Mouse (Mus musculus) left cerebral cortex, adult 11 months (tissue): ENCODE measurements around the gene 1110008P14Rik.

Source experiments
- DNase-seq: peaks from one replicate; pipeline ENCODE4 v3.0.0; 2022; ENCODE audit warnings: low spot score

Gene 1110008P14Rik

DNA sequence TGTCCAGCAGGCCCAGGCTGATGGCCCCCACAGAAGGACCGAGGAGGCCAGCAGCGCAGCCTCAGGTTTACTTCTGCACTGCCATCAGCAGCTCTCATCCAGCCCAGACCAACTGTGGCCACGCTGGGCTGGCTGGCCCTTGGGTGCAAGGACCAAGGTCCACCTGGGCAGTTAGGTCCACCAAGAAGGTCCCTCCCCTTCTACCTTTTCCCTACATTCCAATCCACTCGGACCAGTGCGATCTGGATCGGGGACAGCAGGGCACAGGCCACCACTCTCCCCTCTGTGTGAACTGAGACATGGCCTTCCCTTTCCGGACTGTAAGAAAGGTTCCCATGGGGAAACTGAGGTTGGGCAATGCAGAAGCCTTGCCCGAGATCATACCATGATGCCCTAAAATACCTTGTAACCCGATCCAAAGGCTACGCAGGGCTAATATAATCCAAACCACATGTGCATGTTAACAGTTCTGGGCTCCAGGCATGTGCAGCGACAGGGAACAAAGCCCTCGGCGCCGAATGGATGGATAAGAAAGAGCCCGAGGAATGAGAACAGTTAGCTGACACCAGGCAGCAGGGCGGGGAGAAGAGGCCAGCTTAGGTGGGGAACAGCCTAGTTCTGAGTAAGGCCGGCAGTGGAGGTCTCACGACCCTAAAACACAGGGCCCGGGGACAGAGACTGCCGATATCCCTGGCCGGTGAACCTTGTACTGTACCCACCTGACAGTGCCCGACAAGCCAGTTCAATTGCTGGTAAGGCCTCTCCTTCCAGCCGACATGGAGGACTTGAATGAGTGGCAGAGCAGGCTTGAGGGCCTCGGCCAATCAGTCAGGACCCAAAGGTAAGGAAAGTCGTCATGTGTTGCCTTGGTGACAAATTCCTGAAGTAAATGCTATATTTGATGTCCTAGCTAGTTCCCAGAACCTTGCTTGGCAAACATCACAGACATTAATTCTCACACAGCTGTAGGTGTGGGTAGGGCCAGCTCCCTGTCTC lies 27.0 kb upstream of the 1110008P14Rik start:
- no peak for DNase-seq

DNA sequence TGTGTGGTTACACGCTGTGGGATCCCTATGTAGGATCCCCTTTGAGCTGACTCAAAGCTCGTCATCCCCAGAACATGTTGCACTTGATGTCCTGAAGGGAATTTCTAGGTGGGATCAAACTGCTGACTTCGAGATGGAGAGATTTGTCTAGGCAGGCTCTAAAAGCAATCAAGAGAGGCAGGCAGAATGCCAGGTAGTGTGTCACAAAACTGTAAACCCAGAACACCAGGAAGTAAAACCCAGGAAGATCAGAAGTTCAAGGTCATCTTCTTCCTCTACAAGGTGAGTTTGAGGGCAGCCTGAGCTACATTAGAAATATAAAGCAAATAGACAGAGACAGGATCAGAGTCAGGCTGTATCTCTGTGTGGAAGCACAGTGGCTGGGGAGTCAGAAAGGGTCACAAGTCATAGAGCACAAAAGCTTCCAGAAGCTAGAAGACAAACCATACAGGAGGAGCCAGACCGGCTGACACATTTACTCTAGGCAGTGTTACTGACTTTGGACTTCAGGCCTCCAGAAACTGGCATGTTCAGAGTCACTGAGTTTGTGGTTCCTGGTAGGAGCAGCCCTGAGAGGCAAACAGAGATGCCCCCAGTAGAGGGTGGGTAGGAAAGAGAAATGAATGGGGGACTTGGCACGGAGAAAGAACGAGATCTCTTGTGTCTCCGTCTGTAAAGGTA lies 25.5 kb upstream of the 1110008P14Rik start:
- DNase-seq: no peak

DNA sequence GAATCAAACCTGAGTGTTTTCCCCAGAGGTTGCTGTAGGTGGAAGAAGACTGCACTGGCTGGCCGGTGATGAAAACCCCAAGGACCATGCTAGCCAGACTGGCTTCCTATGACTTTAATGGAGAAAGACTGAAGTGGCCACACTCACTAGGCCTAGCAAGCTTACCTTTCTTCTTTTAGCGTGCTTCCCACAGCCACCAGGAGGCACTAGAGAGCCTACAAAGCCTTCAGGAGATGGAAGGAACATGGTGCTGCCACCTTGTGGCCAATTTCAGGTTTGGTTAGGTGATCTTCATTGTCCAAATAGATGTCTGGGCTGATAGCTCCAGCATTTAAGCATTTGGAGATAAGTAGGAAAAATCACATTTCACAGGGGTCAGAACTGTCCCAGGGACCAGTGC lies 22.9 kb upstream of the 1110008P14Rik start:
- peak; percentile 87 for DNase-seq

DNA sequence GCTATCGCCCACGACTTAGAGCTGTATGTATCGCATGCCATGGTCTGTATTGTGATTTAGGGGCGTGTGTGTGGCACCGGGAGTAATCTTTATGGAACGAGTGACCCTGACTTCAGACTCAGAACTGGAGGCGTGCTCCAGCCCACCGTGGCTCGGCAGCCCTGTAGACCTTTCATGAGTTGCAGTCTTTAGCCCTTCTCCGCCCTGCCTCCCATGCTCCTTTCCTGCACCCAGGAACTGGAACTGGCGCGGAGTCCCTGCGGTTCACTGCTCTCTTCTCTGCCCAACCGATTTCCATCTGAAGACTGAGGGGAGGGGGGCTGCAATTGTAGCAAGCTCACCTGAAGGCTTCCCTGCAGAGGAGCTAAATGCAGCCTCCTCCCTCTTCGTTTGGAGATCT lies 15.0 kb upstream of the 1110008P14Rik start:
- no peak for DNase-seq

DNA sequence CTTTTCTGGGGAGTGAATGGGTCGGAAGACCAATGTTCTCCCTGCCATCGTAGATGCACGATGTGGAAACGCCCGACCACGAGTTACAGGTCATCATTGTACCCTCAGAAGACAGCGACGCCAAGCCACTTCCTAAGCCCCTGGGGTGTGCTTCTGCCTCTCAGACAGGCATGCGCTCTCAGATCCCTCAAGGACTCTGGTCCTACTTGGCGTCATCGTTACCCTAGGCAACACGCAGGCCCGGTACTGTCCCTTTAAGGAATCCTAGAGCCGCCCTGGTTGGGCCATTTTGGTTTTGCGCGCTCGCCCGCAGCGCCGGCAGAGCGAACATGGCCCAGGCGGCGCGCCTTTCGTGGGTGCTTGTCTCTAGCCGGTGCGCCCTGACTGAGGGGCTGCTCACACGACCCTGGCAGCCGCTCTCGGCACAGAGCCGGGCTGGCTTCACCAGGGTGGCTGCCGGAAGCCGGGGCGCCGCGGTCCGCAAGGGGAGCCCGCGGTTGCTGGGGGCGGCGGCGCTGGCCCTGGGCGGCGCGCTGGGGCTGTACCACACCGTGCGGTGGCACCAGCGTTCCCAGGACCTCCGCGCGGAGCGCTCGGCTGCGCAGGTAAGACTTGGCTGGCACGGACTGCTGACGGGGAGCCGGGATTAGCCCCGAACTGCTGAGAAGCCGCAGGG lies 14.3 kb upstream of the 1110008P14Rik start:
- peak; percentile 91 for DNase-seq

DNA sequence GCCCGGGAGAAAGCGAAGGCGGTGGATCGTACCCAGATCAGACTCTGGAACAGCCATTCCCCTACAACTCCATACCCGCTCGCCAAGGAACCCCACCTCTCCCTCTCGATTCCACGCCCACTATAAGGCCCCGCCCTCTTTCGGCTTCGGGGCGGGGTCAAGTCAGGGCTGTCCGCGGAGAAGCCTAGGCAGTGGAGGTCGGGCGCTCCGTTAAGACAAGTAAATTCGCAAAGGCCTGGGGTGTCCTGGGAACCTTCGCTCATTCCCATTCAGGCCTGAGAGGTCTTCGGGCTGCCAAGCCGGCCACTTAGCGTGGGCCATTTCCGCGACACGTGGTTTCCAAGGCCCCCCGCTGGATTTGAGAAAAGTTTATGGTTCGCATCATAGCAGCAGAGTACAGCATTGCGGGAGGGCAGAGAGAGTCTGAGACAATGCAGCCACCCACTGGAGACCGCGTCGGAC lies 13.8 kb upstream of the 1110008P14Rik start, which contains the start of gene Ptges2:
Gene Ptges2 (plus strand): TSS at position 413 of the 462 bp plus-strand sequence.
- peak; percentile 87 for DNase-seq

DNA sequence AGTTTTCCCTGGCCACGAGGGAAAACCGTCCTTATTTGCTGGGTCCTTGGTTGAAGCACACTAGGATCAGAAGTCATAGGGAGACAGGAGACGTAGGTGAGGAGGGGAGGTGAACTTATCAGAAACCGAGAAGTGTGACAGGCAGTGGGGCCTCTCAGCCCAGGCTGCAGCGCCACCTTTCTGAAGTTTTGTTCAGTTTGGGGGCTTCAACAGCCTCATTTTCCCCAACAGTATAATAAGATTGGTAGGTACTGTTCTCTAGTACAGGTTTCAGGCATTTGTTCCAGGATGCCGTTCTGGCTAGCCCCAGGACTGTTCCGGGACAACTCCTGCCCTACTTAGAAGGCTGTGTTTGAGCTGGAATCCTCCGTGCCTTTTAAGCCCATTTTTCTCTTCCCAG lies 13.2 kb upstream of the 1110008P14Rik start:
- DNase-seq: no peak

DNA sequence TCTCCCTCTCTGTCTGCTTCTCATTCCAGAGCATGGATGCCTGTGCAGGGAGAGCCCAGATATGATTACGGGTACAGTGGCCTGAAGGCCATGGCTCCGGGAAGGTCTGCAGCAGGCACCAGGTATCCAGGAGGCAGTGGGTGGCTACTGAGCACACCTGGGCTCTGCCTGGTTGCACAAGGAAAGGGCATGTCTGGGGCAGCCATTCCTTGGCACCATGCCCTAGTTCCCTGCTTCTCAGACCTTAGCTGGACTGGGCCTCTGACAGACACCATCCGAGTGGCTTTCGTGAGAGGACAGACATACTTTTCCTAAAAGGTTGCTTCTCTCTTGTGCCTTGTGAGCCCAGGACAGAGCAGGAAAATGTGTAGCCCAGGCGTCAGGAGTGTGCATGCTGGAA lies 10.3 kb upstream of the 1110008P14Rik start:
- no peak for DNase-seq

DNA sequence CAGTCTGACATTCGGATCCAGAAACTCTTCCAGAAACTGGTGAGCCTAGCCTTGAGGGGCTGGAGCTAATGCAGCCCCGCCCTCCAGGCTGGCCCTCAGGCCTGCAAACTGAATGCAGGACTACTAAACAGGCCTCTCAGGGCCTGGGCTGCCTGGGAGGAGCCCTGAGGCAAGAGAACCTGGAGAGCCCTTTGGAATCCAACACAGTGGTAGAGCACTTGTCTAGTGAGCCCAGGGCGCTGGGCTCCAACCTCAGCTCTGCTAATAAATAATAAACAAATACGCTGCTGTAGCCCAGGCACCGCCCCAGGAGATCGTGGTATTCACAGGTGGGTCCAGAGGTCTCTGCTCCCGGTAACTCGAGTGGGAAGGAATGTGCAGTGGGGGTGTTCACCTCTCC lies 9.1 kb upstream of the 1110008P14Rik start:
- DNase-seq: no peak

DNA sequence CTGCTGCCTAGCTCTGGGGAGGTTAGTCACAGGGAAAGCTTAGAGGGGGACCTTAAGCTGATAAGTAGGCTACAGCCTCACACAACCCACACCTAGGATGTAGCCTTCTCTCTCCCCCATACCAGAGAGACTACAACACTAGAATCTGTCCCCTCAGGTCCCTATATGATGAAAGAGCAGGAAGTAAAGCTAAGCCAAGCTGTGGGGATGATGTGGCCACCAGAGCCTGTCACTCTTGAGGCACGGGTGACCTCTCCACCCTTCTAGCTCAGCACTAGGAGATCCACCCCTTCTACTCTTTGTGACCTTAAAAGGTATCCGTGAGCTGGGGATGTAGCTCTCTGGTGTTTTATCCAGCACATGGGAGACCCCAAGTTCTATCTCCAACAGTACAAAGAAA lies 7.4 kb upstream of the 1110008P14Rik start:
- DNase-seq: no peak

DNA sequence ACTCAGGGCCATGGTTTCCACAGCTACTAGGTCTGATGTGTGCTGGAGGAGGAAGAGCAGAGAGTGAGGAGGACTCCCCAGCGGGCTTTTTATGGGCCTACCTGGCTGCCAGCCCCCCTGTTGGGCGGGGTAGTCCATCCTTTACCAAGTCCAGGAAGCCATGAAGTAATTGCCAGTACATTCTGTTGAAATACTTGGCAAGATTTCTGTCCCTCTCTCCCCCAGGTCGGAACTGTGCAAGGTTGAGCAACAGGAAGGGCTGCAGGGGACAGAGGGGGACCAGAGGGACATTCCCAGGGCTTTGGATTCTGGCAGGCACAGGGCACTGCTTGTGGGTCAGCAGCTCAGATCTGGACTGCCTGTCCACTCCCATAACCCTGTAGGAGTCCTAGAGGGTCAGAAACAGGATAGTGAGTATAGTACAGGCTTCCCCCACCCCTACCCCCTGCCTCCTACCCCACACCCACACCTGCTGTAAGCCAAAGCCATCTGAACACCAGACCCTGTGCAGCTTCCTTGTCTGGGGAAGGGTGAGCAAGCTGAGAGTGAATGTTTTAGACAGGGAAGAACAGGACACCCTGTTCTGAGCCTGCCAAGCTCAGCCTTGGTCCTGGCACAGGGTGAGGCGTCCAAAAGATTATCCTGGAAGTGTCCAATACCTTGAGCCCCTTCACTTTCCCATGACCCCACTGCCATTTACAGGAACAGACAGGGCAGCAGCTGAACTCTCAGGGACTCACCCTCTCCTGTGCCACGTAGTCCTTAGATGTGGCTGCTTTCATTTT lies 6.2 kb upstream of the 1110008P14Rik start, which contains the start of gene Lcn2:
Gene Lcn2 (minus strand): TSS at position 547 of the 785 bp plus-strand sequence.
- no peak for DNase-seq

DNA sequence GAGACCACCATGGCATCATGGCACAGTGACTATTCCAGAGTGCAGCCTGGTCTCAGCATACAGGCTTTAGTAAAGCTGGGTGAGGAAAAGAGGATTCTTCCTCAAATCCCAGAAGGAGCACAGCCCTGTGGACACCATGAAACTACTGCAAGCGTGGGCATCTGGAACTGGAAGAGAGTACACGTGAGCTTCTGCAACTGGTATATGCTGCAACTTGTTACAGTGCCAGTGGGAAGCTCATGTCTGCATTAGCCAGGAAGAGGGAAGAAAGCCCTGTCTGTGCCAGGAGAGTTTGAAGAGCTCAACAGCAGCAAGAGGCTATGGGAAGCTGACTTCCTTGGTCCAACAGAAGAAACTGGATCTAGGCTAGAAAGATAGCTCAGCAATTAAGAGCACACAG lies 951 bp upstream of the 1110008P14Rik start:
- no peak for DNase-seq

DNA sequence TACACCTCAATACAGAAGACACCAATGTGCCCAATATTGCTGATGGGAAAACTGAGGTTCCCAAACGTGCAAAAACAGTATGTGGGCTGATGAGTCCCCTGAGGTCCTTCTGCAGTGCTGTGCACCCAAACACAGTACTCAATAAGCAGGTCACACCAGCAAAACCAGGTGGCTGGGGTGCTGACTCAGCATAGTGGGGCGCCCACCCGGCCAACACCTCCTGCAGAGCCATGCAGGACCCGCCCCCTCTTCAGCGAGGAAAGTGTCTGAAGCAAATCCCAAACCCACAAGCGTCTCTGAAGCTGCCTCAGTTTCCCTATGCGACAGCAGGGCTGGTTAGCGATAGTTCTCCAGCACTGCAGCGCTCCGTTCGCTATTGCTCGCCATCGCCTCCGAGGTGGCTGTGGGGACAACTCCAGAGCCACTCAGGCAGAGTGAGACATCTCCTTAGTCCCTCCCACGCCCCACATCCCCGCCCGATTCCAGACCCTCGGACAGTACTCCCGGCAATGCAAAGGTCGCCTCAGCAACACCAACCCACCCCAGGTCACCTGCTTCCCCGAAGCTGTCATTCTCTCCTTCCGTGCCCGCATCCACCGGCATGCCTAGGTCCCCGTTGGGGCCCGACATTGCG lies 480 bp downstream of the 1110008P14Rik start:
- no peak for DNase-seq

DNA sequence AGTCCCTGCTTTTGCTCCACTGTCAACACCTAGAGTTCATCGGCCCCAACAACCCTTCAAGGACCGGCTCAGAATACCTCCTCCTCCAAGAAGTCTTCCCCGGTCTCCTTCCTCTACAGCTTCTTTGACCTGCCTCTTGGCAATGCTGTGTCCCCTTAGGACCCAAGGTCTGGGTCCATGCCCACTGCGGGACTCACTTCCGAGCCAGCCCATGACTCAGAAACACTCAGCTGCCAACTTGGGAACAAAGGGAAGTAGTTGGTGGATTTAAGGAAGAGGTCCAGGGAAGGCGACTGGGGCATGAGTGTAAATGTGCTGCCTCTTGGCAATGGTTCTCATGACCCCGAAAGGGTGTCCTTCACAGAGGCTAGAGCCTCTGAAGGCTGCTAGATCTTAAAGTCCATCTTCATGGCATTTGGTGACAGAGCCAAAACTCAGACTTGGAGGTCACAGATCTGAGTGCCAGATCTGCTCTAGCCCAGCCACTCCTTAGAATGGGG lies 1.7 kb downstream of the 1110008P14Rik start:
- no peak for DNase-seq

DNA sequence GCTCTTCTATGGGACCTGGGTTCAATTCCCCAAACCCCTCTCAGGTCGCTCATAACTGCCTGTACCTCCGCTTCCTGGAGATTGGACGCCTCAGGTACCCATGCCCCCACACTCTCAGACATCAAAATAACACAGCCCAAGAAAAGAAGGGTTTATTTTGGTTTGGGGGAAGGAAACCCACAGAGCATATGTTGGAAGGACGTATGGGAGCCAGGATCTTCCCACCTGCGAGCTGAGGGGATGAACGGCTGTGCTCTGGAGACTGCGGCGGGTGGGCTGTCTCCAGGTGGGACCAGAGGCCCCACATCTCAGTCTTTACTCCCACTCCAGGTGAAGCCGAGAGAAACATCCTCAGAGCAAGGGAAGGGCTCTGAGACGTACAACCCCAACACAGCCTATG lies 4.8 kb downstream of the 1110008P14Rik start:
- no peak for DNase-seq

DNA sequence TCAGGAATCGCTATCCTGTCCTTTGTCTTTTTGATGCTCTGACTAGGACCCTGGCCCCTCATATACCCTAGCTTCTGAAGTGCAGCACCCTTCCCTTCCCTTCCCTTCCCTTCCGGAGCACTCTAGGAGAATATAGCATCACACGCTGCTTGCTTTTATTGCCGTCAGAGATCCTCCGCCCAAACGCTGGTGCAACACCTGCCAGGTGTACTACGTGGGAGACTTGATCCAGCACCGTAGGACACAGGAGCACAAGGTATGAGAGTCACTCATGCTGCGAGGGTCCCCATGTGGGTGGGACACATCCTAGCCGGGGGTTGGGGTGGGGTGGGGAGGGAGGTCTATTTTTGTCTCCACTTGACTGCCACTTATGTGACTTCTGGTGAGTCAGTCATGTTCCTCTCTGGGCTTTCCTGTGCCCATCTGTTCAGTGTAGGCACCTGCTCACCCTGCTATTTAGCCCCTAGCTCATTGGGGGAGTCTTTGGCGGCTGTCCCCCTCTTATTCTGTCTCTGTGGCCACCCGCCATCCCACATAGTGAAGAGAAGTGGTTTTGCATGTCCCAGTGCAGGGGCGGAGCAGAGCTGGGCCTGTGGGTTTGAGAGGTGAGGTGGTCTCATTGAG lies 6.3 kb downstream of the 1110008P14Rik start:
- DNase-seq: no peak

DNA sequence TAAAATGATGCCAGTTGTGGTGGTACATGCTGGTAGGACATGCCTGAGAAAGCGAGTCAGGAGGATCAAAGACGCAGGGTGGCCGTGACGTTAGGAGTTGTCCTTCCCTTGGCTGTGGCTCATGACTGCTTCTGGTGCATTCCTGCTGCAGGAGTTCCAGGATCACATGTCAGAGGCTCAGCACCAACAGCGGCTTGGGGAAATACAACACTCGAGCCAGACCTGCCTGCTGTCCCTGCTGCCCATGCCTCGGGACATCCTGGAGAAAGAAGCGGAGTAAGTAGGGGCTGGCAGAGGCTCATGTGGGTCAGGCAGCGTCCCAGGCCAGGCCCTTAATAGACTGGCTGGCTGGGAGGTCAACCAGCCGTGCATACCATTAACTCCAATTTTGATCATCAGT lies 7.5 kb downstream of the 1110008P14Rik start:
- no peak for DNase-seq

DNA sequence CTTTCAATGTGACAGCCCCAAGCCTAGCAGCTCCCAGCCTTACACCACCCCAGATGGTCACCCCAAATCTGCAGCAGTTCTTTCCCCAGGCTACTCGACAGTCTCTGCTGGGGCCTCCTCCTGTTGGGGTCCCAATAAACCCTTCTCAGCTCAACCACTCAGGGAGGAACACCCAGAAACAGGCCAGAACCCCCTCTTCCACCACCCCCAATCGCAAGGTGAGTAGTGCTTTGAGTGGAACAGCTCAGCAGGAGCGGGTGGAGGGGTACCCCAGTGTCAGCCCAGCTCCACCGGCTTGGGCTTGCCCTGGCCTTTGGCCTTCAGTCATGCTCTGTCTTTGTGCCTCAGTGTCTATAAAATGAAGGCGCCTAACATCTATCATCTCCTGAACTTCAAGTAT lies 14.4 kb downstream of the 1110008P14Rik start:
- no peak for DNase-seq

DNA sequence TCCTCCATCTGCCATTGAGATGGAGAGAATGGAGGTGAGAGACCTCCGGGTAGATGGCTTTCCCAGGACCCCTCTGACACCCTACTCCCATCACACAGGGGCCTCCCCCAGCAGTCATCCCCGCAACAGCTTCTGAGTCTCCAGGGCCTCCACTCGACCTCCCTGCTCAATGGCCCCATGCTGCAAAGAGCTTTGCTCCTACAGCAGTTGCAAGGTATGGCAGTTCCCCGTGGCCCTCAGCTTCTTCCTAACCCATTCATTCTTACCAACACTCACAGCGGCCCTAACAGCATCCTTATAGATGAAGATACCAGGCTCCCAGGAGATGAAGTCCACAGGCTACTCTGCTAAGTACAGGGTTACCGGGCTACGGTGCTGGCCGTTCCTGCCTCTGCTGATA lies 17.6 kb downstream of the 1110008P14Rik start:
- DNase-seq: no peak

DNA sequence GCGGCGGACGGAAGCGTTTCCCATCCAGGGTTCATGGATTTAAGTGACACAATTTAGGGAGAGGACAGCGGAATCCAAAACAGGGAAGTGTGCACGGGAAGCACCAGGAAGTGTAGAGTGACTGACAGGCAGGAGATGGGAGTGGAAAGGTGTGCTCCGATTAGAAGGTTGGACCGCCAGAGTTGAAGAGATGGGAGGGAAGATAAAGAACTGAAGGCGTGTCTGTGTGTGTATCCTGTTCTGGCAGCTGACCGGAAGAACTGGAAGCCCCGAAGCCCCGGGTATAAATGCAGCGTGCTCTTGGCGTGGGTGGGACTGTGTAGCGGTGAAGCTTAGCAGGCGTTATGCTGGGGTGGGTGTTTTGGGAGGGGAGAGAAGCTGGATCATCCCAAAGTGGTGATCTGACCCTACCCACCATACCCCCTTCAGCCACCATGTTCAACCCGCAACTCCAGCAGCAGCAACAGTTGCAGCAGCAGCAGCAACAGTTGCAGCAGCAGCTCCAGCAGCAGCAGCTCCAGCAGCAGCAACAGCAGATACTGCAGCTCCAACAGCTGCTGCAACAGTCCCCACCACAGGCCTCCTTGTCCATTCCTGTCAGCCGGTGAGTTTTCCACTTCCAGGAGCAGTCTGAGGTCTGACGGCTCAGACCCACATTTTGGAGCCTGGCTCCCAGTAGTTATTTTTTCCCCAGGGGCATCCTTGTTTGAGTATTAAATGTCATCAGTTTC lies 18.2 kb downstream of the 1110008P14Rik start:
- no peak for DNase-seq
